Mouse (Mus musculus) testis, postnatal 14 days (tissue): ENCODE data around the gene Mrpl3.
"Not testable (repeated sequence)": the region's sequence is repeated elsewhere in the genome, so short reads cannot be mapped to it uniquely, and the experiment has no call there.

Source experiments
- DNase-seq: peaks from one replicate; pipeline ENCODE4 v3.0.0; 2021; ENCODE audit warnings: low spot score

The Mrpl3 gene

GRCm38 (mm10) chr9:105053147-105053557 is at the start of gene Mrpl3:
Gene Mrpl3 (plus strand): TSS chr9:105053239.
- DNase-seq = peak; percentile 87

- no peak for DNase-seq
Observed at GRCm38 (mm10) chr9:105010721-105011120, 42.3 kb upstream of the Mrpl3 start.

GRCm38 (mm10) chr9:105018186-105018585 is 34.9 kb upstream of the Mrpl3 start:
- no peak for DNase-seq

- no peak for DNase-seq
Observed at GRCm38 (mm10) chr9:105028311-105028710, 24.7 kb upstream of the Mrpl3 start.

DNA sequence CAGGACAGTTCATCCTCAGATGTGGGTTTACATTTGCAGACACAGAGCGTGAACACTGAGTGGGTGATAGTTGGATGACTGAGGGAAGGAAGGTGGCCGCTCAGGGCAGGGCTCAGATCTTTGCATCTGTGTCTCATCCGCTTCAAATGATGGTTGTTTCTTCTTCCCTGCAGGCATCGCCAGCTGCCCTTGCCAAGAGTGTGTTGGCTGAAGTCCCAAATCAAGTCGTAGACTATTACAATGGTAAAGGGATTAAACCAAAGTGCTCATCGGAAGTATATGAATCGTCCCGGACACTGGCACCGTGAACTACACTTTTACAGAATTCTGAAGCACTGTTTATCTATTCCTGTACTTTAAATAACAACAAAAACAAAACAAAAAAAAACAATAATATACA is 20.5 kb upstream of the Mrpl3 start:
- DNase-seq = no peak

DNA sequence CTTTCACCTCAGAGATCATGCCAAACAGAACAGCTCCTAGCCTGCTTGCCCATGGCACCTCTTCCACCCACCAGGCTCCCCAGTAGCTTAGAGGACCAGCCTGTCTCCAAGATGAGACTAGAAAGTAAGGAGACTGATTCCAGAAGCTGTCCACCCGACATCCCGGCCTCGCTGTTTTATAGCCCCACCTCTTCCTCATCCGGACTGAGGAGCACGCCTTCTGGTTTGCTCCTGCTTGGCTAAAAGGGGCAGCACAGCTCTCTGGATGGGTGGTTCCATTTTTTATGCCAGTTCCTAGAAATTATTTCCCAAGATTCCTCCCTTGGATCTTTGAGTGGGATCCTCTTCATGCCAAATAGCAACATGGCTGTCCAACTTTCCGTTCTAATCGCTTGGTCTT is 19.4 kb upstream of the Mrpl3 start:
- DNase-seq = no peak

GRCm38 (mm10) chr9:105037847-105038246 is 15.2 kb upstream of the Mrpl3 start:
- DNase-seq = no peak

DNA sequence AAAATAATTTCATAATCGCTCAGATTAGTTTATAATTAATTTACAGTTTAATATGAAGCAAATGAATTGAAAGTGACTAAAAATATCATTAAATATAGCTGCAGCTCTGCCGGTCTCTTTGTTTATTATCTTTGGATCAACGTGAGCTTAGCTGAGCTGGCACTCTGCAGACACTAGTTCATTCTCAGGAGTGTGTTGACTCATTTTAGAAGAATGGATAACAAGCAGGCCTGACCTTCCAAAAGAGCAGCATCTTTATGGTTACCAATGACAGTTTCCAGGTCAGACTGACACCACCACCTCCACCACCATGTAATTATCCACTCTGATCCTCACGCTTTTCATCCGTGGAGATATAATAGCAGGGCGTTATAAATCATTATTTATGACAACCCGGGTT is 7.0 kb upstream of the Mrpl3 start:
- no peak for DNase-seq

DNA sequence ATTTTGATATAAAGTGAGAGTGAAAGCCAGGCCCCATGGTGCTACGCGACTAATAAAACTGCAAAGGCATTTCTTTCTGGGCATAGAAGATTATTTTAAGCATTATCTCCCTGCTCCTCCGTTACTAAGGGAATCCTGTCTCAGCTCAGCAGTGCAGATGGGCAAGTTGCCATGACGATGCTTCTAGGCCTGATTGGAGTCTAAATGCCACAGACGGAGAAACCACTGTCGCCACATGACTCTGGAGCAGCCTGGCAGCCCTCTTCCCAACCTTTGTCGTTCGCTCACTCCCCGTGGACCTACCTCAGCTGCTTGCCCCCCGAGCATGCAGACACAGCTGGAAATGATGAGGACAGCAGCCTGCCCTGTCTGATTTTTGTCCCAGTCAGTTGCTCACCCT is 4.7 kb upstream of the Mrpl3 start:
- no peak for DNase-seq

- no peak for DNase-seq
Observed at GRCm38 (mm10) chr9:105049636-105050035, 3.4 kb upstream of the Mrpl3 start.

GRCm38 (mm10) chr9:105050257-105050656 is 2.8 kb upstream of the Mrpl3 start:
- DNase-seq = no peak

GRCm38 (mm10) chr9:105053812-105054211 is 773 bp downstream of the Mrpl3 start:
- DNase-seq = no peak

- DNase-seq = no peak
Observed at GRCm38 (mm10) chr9:105069106-105069505, 16.1 kb downstream of the Mrpl3 start.

- DNase-seq = no peak
Observed at GRCm38 (mm10) chr9:105072991-105073748, 20.1 kb downstream of the Mrpl3 start.

- DNase-seq = no peak
Observed at GRCm38 (mm10) chr9:105074851-105075250, 21.8 kb downstream of the Mrpl3 start.

- no peak for DNase-seq
Observed at GRCm38 (mm10) chr9:105076756-105077424, 23.9 kb downstream of the Mrpl3 start.

GRCm38 (mm10) chr9:105078460-105078859 is 25.4 kb downstream of the Mrpl3 start:
- DNase-seq = no peak

- no peak for DNase-seq
Observed at GRCm38 (mm10) chr9:105080246-105080645, 27.2 kb downstream of the Mrpl3 start.

GRCm38 (mm10) chr9:105100807-105101570 is 48.0 kb downstream of the Mrpl3 start:
- DNase-seq = no peak

DNA sequence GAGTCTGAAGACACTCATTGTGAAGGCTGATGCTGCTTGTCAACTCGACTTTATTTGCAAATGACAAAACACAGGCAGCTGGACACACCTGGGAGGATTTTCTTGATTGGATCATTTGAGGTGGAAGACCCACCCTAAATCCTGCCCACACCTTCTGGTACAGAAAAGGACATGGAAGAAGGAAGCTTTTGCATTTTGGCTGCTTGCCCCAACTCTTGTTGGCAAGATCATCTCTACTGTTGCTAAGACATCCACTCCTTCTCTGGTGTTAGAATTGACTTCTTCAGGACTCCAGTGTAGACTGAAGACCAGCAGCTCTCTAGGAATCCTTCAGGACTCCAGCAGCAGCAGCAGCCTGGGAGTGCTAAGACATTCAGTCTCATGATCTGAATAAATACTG is 48.9 kb downstream of the Mrpl3 start:
- DNase-seq = no peak

DNA sequence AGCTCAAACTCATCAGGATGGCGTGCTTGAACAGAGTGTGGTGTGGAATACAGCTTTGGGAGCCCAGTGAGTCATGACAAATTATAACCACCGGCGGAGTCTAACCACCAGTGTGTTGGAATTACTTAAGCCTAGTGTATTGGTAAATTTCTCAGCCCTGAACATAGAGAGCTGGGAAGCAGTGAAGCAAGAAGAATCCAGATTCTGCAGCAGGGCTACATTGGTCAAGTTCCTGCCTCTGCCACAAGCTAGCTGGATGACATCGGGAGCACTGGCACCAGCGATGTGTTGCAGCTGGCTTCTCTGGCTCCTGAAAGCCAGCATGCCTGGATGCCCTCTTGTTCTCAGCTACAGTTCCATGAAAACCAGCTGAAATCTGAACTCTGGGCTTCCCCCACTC is 50.9 kb downstream of the Mrpl3 start:
- no peak for DNase-seq

DNA sequence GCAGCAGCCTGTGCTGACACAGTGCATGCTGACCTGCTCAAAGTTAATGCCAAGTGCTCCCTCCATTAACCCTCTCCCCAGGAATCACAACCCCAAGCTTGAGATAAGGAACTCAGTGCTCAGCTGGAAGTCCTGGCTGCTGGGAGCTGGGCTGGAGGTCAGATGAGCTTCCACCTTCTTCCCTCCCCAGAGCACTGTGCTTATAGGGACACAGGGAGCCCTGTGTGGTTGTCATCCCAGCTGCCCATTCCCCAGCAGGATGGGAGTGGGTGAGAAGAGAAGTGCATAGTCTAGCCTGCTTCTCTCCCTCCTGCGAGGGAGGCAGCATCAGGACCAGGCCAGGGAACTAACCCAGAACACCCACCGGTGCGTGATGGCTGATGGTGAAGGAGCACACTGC is 72.2 kb downstream of the Mrpl3 start:
- not testable (repeated sequence) for DNase-seq
